Mouse (Mus musculus): ENCODE results near the gene Ino80e. TPM values are rescaled to one million over a fixed set of nuclear protein-coding genes. Genes with fewer than 3 reads are reported as not detected.
A peak's percentile ranks its signal among the peaks of the same experiment; 100 is the strongest.

Gene Ino80e
- polyA plus RNA-seq, 1 experiment from 2014 or later, result 94.9 TPM

GRCm38 (mm10) chr7:126803751-126804150 is 58.4 kb downstream of the Ino80e start:
- no peak for ATAC-seq
- Histone ChIP-seq H3K9me3 (replicated peaks) (no peaks in the 10 kb centered on the region), H3K9ac (peak overlapping the region; percentile 0; the same call in 1 of the 2 replicates), H3K27ac (no peak overlapping the region), H3K4me1 (peaks cover 33% of the 10 kb centered on the region), H3K4me2 (no peak overlapping the region), H3K4me3 (no peak overlapping the region), H3K36me3 (ENCODE audit: poor library complexity, severe bottlenecking) (peaks cover 36% of the 10 kb centered on the region; the same call in 1 of the 2 replicates), H3K27me3 (no peaks in the 10 kb centered on the region)

- no peak for ATAC-seq
- H3K36me3 ChIP-seq (ENCODE audit: poor library complexity, severe bottlenecking), result peaks cover 36% of the 10 kb centered on the region; the same call in 1 of the 2 replicates
- no peak overlapping the region for H3K4me3 ChIP-seq
- WGBS, result 94% methylated on average over 6 of the region's 6 CpGs
- H3K27ac ChIP-seq, result no peak overlapping the region
- H3K4me2 ChIP-seq, result no peak overlapping the region
- H3K4me1 ChIP-seq, result peaks cover 31% of the 10 kb centered on the region
- H3K9me3 ChIP-seq (replicated peaks), result no peaks in the 10 kb centered on the region
- no peak overlapping the region for H3K9ac ChIP-seq
- no peaks in the 10 kb centered on the region for H3K27me3 ChIP-seq
Measured at GRCm38 (mm10) chr7:126803181-126803580, 59.0 kb downstream of the Ino80e start.

GRCm38 (mm10) chr7:126802134-126802889 is 59.9 kb downstream of the Ino80e start:
- H3K36me3 ChIP-seq (ENCODE audit: poor library complexity, severe bottlenecking), result peaks cover 38% of the 10 kb centered on the region; the same call in 1 of the 2 replicates
- ATAC-seq, result no peak

GRCm38 (mm10) chr7:126801057-126801422 is 61.1 kb downstream of the Ino80e start:
- peaks cover 45% of the 10 kb centered on the region for H3K36me3 ChIP-seq (ENCODE audit: poor library complexity, severe bottlenecking)
- WGBS, result 93% methylated on average over 16 of the region's 16 CpGs

More at GRCm38 (mm10) chr7:126802134-126802889, 59.9 kb downstream of the Ino80e start:
- Histone ChIP-seq H3K27ac (no peak overlapping the region), H3K27me3 (no peaks in the 10 kb centered on the region), H3K4me1 (peaks cover 31% of the 10 kb centered on the region), H3K9ac (0 out of 2 replicates have a peak overlapping the region, but pooled peaks have one; percentile 14), H3K4me2 (no peak overlapping the region), H3K4me3 (no peak overlapping the region), H3K9me3 (replicated peaks) (no peaks in the 10 kb centered on the region)
- WGBS, result 90% methylated on average over 11 of the region's 11 CpGs

More at GRCm38 (mm10) chr7:126801057-126801422, 61.1 kb downstream of the Ino80e start:
- no peak for ATAC-seq
- H3K4me1 ChIP-seq, result peaks cover 39% of the 10 kb centered on the region
- H3K4me2 ChIP-seq, result no peak overlapping the region
- H3K9me3 ChIP-seq (replicated peaks), result no peaks in the 10 kb centered on the region
- H3K4me3 ChIP-seq, result no peak overlapping the region
- H3K27me3 ChIP-seq, result no peaks in the 10 kb centered on the region
- 0 out of 2 replicates have a peak overlapping the region, but pooled peaks have one; percentile 26 for H3K9ac ChIP-seq
- H3K27ac ChIP-seq, result no peak overlapping the region

Other genes starting within 250 kb of the Ino80e start
- gene Nupr1, start 231.5 kb downstream of the Ino80e start, polyA plus RNA-seq (2015; fragmentation: Nextera tagmentation; extraction: Ambion mirVana), result 2.1 and 2.5 TPM in 2 replicates
- 57.3 and 64.6 TPM in 2 replicates for gene Sgf29, start 213.1 kb downstream of the Ino80e start, polyA plus RNA-seq (2015; fragmentation: Nextera tagmentation; extraction: Ambion mirVana)
- gene Sult1a1, start 185.9 kb downstream of the Ino80e start, polyA plus RNA-seq (2015; fragmentation: Nextera tagmentation; extraction: Ambion mirVana), result 0.46 and 0.68 TPM in 2 replicates
- 183 and 187 TPM in 2 replicates for gene Bola2, start 167.0 kb downstream of the Ino80e start, polyA plus RNA-seq (2015; fragmentation: Nextera tagmentation; extraction: Ambion mirVana)
- 16.6 TPM in 2 replicates for gene Slx1b, start 166.6 kb downstream of the Ino80e start, polyA plus RNA-seq (2015; fragmentation: Nextera tagmentation; extraction: Ambion mirVana)
- gene Coro1a, start 154.6 kb downstream of the Ino80e start, polyA plus RNA-seq (2015; fragmentation: Nextera tagmentation; extraction: Ambion mirVana), result 72.7 and 77.1 TPM in 2 replicates
- 75.3 and 78.3 TPM in 2 replicates for gene Mapk3, start 102.8 kb downstream of the Ino80e start, polyA plus RNA-seq (2015; fragmentation: Nextera tagmentation; extraction: Ambion mirVana)
- 1.7 and 2.8 TPM in 2 replicates for gene Gdpd3, start 96.0 kb downstream of the Ino80e start, polyA plus RNA-seq (2015; fragmentation: Nextera tagmentation; extraction: Ambion mirVana)
- gene Ypel3, start 85.4 kb downstream of the Ino80e start, polyA plus RNA-seq (2015; fragmentation: Nextera tagmentation; extraction: Ambion mirVana), result 124 and 143 TPM in 2 replicates
- gene Tbx6, start 80.9 kb downstream of the Ino80e start, polyA plus RNA-seq (2015; fragmentation: Nextera tagmentation; extraction: Ambion mirVana), result 0.43 and 0.55 TPM in 2 replicates
- 246 and 258 TPM in 2 replicates for gene Ppp4c, start 69.9 kb downstream of the Ino80e start, polyA plus RNA-seq (2015; fragmentation: Nextera tagmentation; extraction: Ambion mirVana)
- gene Fam57b, start 64.7 kb downstream of the Ino80e start, polyA plus RNA-seq (2015; fragmentation: Nextera tagmentation; extraction: Ambion mirVana), result 27.0 and 30.0 TPM in 2 replicates
- not detected in 2 replicates for gene 4930451I11Rik, start 30.7 kb downstream of the Ino80e start, polyA plus RNA-seq (2015; fragmentation: Nextera tagmentation; extraction: Ambion mirVana)
- 4.1 and 4.2 TPM in 2 replicates for gene Doc2a, start 15.0 kb downstream of the Ino80e start, polyA plus RNA-seq (2015; fragmentation: Nextera tagmentation; extraction: Ambion mirVana)
- gene Hirip3, start 405 bp downstream of the Ino80e start, polyA plus RNA-seq (2015; fragmentation: Nextera tagmentation; extraction: Ambion mirVana), result 47.7 and 49.1 TPM in 2 replicates
- 51.9 and 60.0 TPM in 2 replicates for gene Taok2, start 22.3 kb upstream of the Ino80e start, polyA plus RNA-seq (2015; fragmentation: Nextera tagmentation; extraction: Ambion mirVana)
- gene Tmem219, start 60.5 kb upstream of the Ino80e start, polyA plus RNA-seq (2015; fragmentation: Nextera tagmentation; extraction: Ambion mirVana), result 30.5 and 35.3 TPM in 2 replicates
- gene Kctd13, start 66.5 kb upstream of the Ino80e start, polyA plus RNA-seq (2015; fragmentation: Nextera tagmentation; extraction: Ambion mirVana), result 69.4 and 69.8 TPM in 2 replicates
- 2.5 and 5.1 TPM in 2 replicates for gene Asphd1, start 87.2 kb upstream of the Ino80e start, polyA plus RNA-seq (2015; fragmentation: Nextera tagmentation; extraction: Ambion mirVana)
- gene Sez6l2, start 88.2 kb upstream of the Ino80e start, polyA plus RNA-seq (2015; fragmentation: Nextera tagmentation; extraction: Ambion mirVana), result 16.8 and 18.4 TPM in 2 replicates
- gene Cdipt, start 113.5 kb upstream of the Ino80e start, polyA plus RNA-seq (2015; fragmentation: Nextera tagmentation; extraction: Ambion mirVana), result 82.9 and 95.8 TPM in 2 replicates
- gene Cdiptos, start 113.7 kb upstream of the Ino80e start, polyA plus RNA-seq (2015; fragmentation: Nextera tagmentation; extraction: Ambion mirVana), result 0.42 and 1.2 TPM in 2 replicates
- gene Mvp, start 152.2 kb upstream of the Ino80e start, polyA plus RNA-seq (2015; fragmentation: Nextera tagmentation; extraction: Ambion mirVana), result 2.5 and 3.2 TPM in 2 replicates
- 0.65 and 1.0 TPM in 2 replicates for gene Pagr1b, start 154.1 kb upstream of the Ino80e start, polyA plus RNA-seq (2015; fragmentation: Nextera tagmentation; extraction: Ambion mirVana)
- gene Pagr1a, start 155.0 kb upstream of the Ino80e start, polyA plus RNA-seq (2015; fragmentation: Nextera tagmentation; extraction: Ambion mirVana), result 41.7 and 74.5 TPM in 2 replicates
- 41.1 and 88.0 TPM in 2 replicates for gene Gm42742, start 158.7 kb upstream of the Ino80e start, polyA plus RNA-seq (2015; fragmentation: Nextera tagmentation; extraction: Ambion mirVana)
- 6.8 and 8.3 TPM in 2 replicates for gene Prrt2, start 158.8 kb upstream of the Ino80e start, polyA plus RNA-seq (2015; fragmentation: Nextera tagmentation; extraction: Ambion mirVana)
- 63.9 and 65.8 TPM in 2 replicates for gene Maz, start 164.7 kb upstream of the Ino80e start, polyA plus RNA-seq (2015; fragmentation: Nextera tagmentation; extraction: Ambion mirVana)
- 135 and 143 TPM in 2 replicates for gene Kif22, start 180.1 kb upstream of the Ino80e start, polyA plus RNA-seq (2015; fragmentation: Nextera tagmentation; extraction: Ambion mirVana)
- not detected in 2 replicates for gene Zg16, start 225.0 kb upstream of the Ino80e start, polyA plus RNA-seq (2015; fragmentation: Nextera tagmentation; extraction: Ambion mirVana)
- gene AI467606, start 229.0 kb upstream of the Ino80e start, polyA plus RNA-seq (2015; fragmentation: Nextera tagmentation; extraction: Ambion mirVana), result 0.91 and 1.0 TPM in 2 replicates